Mouse (Mus musculus) layer of hippocampus, adult 2 months (tissue): ENCODE measurements at regions not wholly inside any gene's neighbourhood (a gene's known extent, or its start where the extent isn't known, plus 50 kb on each side); places are given as distances from the start of the nearest gene placed in this dataset.

Experiments
- DNase-seq, 2 experiments: peaks; one replicate each; pipeline ENCODE4 v3.0.0; 2022; ENCODE audit warnings: low spot score in 2 of 2
- H3K27ac ChIP-seq: fragments of 200-600 bp; 2 replicates; pipeline ENCODE4 v1.8.1; 2022
- H3K4me3 ChIP-seq: fragments of 200-600 bp; 2 replicates; pipeline ENCODE4 v1.8.1; 2022; ENCODE audit warnings: mild to moderate bottlenecking
- CTCF ChIP-seq: fragments of 200-600 bp; conservative IDR thresholded peaks from 2 replicates; pipeline ENCODE4 v1.8.1; 2022; ENCODE audit warnings: antibody characterized with exemption, mild to moderate bottlenecking, moderate library complexity

DNA sequence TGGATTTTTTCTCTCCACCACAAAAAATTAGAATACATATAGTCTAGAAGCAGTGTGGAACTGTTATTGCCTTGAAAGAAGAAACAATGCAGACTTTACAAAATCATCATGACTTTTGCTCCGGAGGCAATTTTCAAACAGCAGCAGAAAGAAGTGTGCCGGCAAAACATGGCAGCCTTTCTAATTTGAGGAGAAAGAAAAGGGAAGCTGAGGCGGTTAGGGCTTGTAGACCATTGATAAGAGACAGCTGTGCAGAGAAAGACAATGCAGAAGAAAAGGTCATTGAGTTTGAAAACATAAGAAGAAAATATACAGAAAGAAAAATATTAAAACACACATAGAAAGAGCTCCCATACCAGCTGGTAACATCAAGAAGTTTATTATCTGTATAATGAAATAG lies 54.1 kb upstream of the Hoxc13 start:
- no peak for DNase-seq
- no peak for TF ChIP-seq CTCF
- Histone ChIP-seq H3K4me3 (no peak overlapping the region), H3K27ac (no peak overlapping the region)
